Mouse (Mus musculus): ENCODE measurements around the gene Nup85. TPM values are rescaled to one million over a fixed set of nuclear protein-coding genes. Genes with fewer than 3 reads are reported as not detected.
"Not testable (repeated sequence)": the region's sequence is repeated elsewhere in the genome, so short reads cannot be mapped to it uniquely, and the experiment has no call there.

The Nup85 gene
- polyA plus RNA-seq (2012; ENCODE audit: insufficient read depth, insufficient read length, low replicate concordance, missing spikeins) = not detected in 2 replicates

DNA sequence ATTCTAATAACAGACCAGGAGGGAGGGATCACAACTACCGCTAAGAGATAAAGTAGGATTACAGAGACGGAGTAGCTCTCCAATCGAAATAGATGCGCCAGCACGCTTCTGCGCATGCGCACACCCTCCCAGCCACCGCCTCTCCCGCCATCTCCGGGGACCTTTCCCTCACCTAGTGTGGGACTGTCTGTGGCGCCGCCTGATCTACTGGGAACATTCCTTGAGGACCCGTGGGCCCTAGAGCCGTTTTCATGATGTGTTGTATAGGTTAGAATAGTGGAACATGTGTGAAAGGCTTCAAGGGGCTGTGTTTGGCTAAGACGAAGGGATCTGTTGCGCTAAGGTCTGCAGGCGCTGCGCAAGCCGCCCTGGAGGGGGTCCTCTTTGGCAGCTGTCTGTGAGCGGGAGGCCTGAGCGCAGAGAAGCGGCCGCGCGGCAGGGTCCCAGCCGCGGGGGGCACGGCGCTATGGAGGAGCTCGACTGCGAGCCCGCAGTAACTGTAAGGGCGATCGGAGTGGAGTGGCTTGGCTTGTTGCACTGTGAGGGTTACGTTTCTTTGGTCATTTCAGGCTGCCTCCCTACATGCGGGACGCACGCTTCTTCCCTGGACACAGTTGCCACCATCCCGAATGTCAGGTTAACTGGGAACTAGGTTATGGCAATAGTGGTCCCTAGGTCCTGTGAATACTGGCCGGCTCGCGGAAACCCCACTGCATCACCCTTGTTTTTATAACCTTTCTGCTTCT is at the start of gene Nup85:
Nup85 (plus strand) TSS at position 371 of the 746 bp plus-strand sequence.
- peak within 1 kb of the TSS; percentile 82 for H3K4me3 ChIP-seq (ENCODE audit: insufficient read depth, low read depth, low read length)
- no peaks in the 10 kb centered on the region; the same call in 1 of the 2 replicates for H3K4me1 ChIP-seq (ENCODE audit: control insufficient read depth, insufficient read depth, low read length)
- TF ChIP-seq POLR2A (IDR thresholded peaks at IDR 0.05; ENCODE audit: insufficient read depth, low read depth, low read length) (peak; percentile 75), CTCF (IDR thresholded peaks at IDR 0.05; ENCODE audit: insufficient read depth, low read depth, low read length) (no peak)
- WGBS = under 1% methylated on average over 42 of the region's 42 CpGs
- H3K27ac ChIP-seq (ENCODE audit: insufficient read depth, low read depth, low read length) = peak within 1 kb of the TSS; percentile 95

DNA sequence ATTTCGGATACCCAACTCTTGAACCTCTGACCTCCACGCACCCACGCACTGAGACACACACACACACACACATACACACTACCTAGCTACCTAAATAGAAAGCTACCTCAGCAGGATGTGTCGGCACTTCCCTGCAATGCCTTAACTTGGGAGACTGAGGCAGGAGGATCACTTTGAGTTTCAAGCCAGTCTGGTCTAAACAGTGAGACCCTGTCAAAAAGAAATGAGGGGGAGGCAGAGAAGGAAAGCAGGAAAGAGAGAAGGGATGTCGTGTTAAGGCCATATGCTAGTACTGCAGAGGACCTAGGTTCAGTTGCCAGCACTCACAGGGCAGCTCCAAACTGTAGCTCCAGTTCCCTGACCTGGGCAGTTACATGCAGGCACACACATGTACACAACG is 49.2 kb upstream of the Nup85 start:
- Histone ChIP-seq H3K27ac (ENCODE audit: insufficient read depth, low read depth, low read length) (no peak overlapping the region), H3K4me3 (ENCODE audit: insufficient read depth, low read depth, low read length) (no peak overlapping the region), H3K4me1 (ENCODE audit: control insufficient read depth, insufficient read depth, low read length) (peaks cover 13% of the 10 kb centered on the region)
- TF ChIP-seq POLR2A (IDR thresholded peaks at IDR 0.05; ENCODE audit: insufficient read depth, low read depth, low read length) (no peak), CTCF (IDR thresholded peaks at IDR 0.05; ENCODE audit: insufficient read depth, low read depth, low read length) (no peak)
- WGBS = 69% methylated on average over 6 of the region's 6 CpGs

DNA sequence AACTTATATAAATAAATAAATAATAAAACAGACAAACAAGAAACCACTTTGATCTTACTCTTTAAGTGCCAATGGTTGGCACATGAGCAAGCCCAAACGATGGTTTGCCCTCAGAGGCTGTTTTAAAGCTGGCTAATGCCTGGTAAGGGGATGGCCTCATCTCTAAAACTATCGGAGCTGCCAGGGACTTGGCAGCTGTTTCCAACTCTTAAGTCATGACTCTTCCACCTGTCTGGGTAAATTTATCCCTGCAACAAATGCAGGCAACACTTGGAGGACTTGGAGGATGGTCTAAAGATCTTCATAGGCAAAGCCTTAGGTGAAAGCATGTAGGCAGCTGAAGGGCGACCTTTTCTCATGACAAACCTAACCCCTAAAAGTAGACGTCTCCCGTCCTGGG is 47.3 kb upstream of the Nup85 start:
- no peak overlapping the region for H3K4me3 ChIP-seq (ENCODE audit: insufficient read depth, low read depth, low read length)
- H3K27ac ChIP-seq (ENCODE audit: insufficient read depth, low read depth, low read length) = no peak overlapping the region
- peaks cover 7% of the 10 kb centered on the region for H3K4me1 ChIP-seq (ENCODE audit: control insufficient read depth, insufficient read depth, low read length)
- TF ChIP-seq POLR2A (IDR thresholded peaks at IDR 0.05; ENCODE audit: insufficient read depth, low read depth, low read length) (no peak), CTCF (IDR thresholded peaks at IDR 0.05; ENCODE audit: insufficient read depth, low read depth, low read length) (no peak)
- WGBS = 80% methylated on average over 5 of the region's 5 CpGs

DNA sequence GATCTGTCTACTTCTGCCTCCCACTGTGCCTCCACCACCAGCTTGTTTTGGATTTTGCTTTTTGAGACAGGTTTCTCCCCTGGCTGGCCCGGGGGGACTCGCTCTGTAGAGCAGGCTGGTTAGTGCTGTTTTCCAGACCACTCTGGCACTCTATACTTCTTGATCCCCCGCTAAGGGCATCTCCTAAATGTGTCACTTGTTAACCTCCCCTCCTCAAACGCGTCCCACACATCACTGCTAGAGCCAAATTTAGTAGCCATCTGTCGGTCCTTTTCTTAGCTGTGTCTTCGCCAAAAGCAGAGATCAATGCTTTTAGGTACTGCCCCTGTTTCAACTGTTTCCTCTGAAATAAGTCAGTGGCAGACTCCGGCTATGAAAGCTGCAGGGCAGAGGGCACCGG is 45.5 kb upstream of the Nup85 start:
- WGBS = 60% methylated on average over 9 of the region's 9 CpGs
- Histone ChIP-seq H3K4me3 (ENCODE audit: insufficient read depth, low read depth, low read length) (no peak overlapping the region), H3K27ac (ENCODE audit: insufficient read depth, low read depth, low read length) (no peak overlapping the region), H3K4me1 (ENCODE audit: control insufficient read depth, insufficient read depth, low read length) (no peaks in the 10 kb centered on the region; the same call in 1 of the 2 replicates)
- TF ChIP-seq CTCF (IDR thresholded peaks at IDR 0.05; ENCODE audit: insufficient read depth, low read depth, low read length) (no peak), POLR2A (IDR thresholded peaks at IDR 0.05; ENCODE audit: insufficient read depth, low read depth, low read length) (no peak)

DNA sequence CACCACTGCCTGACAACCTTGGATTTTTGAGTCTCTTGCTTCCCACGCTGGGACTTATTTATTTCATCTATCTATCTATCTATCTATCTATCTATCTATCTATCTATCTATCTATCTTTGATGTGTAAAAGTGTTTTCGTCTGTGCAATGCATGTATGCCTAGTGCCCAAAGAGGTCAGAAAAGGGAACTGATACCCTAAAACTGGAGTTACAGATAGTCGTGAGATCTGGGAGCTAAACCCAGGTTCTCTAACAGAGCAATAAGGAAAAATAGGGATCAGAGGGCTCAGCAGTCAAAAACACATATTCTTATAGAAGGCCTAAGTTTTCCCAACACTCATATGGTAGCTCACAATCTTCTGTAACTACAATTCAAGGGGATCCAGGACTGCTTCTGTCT is 44.7 kb upstream of the Nup85 start:
- no peak overlapping the region for H3K27ac ChIP-seq (ENCODE audit: insufficient read depth, low read depth, low read length)
- no peak overlapping the region for H3K4me3 ChIP-seq (ENCODE audit: insufficient read depth, low read depth, low read length)
- TF ChIP-seq POLR2A (IDR thresholded peaks at IDR 0.05; ENCODE audit: insufficient read depth, low read depth, low read length) (no peak), CTCF (IDR thresholded peaks at IDR 0.05; ENCODE audit: insufficient read depth, low read depth, low read length) (no peak)
- no peaks in the 10 kb centered on the region for H3K4me1 ChIP-seq (ENCODE audit: control insufficient read depth, insufficient read depth, low read length)
- WGBS = 87% methylated on average over 3 of the region's 3 CpGs

DNA sequence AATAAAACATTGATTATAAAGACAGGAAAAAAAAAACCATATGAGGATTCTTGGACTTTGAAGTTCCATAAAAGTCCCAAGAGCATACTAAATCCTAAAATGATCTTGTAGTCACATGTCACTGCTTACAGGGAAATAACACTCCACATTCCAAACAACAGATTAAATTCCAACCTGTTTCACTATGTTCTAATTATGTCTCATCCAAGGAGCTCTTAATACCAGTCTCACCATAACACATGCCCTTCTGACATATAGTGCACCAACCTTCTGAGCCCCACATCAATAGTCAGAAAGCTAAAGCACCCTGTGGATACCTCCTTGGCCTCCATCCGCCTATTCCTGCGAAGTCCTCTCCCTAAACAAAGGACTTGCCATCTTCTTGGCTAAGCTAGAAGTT is 44.0 kb upstream of the Nup85 start:
- H3K4me3 ChIP-seq (ENCODE audit: insufficient read depth, low read depth, low read length) = no peak overlapping the region
- TF ChIP-seq POLR2A (IDR thresholded peaks at IDR 0.05; ENCODE audit: insufficient read depth, low read depth, low read length) = no peak
- no peak for TF ChIP-seq CTCF (IDR thresholded peaks at IDR 0.05; ENCODE audit: insufficient read depth, low read depth, low read length)
- no peak overlapping the region for H3K27ac ChIP-seq (ENCODE audit: insufficient read depth, low read depth, low read length)
- no peaks in the 10 kb centered on the region for H3K4me1 ChIP-seq (ENCODE audit: control insufficient read depth, insufficient read depth, low read length)
- 68% methylated on average over 2 of the region's 2 CpGs for WGBS

DNA sequence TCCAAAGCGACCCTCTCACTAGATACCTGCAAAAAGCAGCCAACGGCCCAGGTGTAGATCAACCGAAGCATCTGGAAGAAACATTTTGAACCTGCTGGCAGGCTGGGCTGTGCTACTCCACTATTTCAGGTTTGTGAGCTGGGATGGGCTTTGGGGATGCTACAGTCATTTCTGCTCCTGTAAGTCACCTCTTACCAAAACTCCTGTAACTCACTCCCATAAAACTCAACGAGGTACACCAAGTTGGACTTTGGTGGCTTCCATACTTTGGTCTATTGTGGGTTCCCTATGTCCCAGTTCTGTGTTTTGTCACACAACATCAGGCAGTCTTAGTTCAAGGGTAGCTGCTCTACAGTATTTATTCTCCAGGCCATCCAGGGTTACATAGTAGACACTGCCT is 43.2 kb upstream of the Nup85 start:
- Histone ChIP-seq H3K27ac (ENCODE audit: insufficient read depth, low read depth, low read length) (no peak overlapping the region), H3K4me1 (ENCODE audit: control insufficient read depth, insufficient read depth, low read length) (no peaks in the 10 kb centered on the region), H3K4me3 (ENCODE audit: insufficient read depth, low read depth, low read length) (no peak overlapping the region)
- 85% methylated on average over 4 of the region's 4 CpGs for WGBS
- TF ChIP-seq POLR2A (IDR thresholded peaks at IDR 0.05; ENCODE audit: insufficient read depth, low read depth, low read length) (no peak), CTCF (IDR thresholded peaks at IDR 0.05; ENCODE audit: insufficient read depth, low read depth, low read length) (no peak)

DNA sequence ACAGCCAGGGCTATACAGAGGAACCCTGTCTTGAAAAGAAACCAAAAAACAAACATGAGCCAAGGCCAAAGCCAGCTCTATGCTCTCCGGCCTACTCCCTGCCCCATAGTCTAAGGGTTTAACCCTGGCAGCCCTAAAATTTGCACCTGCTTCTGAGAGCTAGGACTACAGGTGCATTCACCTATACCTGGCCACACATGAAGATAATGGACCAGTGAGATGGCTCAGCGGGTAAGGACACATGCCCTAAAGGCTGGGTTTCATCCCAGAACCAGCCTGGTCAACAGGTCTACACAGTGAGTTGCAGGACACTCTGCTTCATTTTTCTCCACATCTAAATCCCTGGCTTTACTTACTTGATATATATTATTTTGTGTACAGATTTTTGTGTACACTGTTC is 42.0 kb upstream of the Nup85 start:
- TF ChIP-seq CTCF (IDR thresholded peaks at IDR 0.05; ENCODE audit: insufficient read depth, low read depth, low read length) = no peak
- no peak for TF ChIP-seq POLR2A (IDR thresholded peaks at IDR 0.05; ENCODE audit: insufficient read depth, low read depth, low read length)
- Histone ChIP-seq H3K27ac (ENCODE audit: insufficient read depth, low read depth, low read length) (no peak overlapping the region), H3K4me3 (ENCODE audit: insufficient read depth, low read depth, low read length) (no peak overlapping the region), H3K4me1 (ENCODE audit: control insufficient read depth, insufficient read depth, low read length) (no peaks in the 10 kb centered on the region)
- WGBS = 84% methylated on average over 2 of the region's 2 CpGs

DNA sequence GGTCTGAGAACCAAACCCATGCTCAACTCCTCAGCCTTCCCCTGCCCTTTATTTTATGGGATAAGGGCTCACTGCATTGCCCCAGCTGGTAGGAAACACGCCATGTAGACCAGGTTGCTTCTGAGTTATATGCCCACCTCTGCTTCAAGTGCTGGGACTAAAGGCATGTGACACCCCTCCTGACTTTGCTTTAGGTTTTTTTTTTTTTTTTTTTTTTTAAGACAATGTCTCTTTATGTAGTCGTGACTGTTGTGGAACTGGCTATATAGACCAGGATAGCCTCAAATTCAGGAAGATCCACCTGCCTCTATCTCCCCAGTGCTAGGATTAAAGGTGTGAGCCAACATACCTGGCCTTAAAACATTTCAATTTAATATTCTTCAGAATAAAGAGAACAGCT is 41.5 kb upstream of the Nup85 start:
- Histone ChIP-seq H3K4me1 (ENCODE audit: control insufficient read depth, insufficient read depth, low read length) (no peaks in the 10 kb centered on the region), H3K4me3 (ENCODE audit: insufficient read depth, low read depth, low read length) (no peak overlapping the region), H3K27ac (ENCODE audit: insufficient read depth, low read depth, low read length) (no peak overlapping the region)
- 66% methylated on average over 2 of the region's 2 CpGs for WGBS
- no peak for TF ChIP-seq POLR2A (IDR thresholded peaks at IDR 0.05; ENCODE audit: insufficient read depth, low read depth, low read length)
- no peak for TF ChIP-seq CTCF (IDR thresholded peaks at IDR 0.05; ENCODE audit: insufficient read depth, low read depth, low read length)

DNA sequence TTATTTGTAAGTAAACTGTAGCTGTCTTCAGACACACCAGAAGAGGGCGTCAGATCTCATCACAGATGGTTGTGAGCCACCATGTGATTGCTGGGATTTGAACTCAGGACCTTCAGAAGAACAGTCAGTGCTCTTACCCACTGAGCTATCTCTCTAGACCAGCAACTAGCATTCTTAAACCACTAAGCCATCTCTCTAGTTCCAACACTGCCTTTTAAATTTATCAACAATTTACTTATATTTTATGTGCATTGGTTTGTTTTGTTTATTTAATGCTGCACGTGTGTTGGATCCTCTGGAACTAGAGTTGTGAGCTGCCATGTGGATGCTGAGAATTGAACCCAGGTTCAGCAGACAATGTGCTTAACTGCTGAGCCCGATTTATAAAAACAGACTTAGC is 37.8 kb upstream of the Nup85 start:
- H3K4me1 ChIP-seq (ENCODE audit: control insufficient read depth, insufficient read depth, low read length); H3K27ac ChIP-seq (ENCODE audit: insufficient read depth, low read depth, low read length); H3K4me3 ChIP-seq (ENCODE audit: insufficient read depth, low read depth, low read length): not testable (repeated sequence)
- WGBS = 59% methylated on average over 3 of the region's 3 CpGs

Measured in olfactory bulb, adult 2 months (tissue).